Mouse (Mus musculus): ENCODE results near the gene Unc13a. TPM values are rescaled to one million over a fixed set of nuclear protein-coding genes. Genes with fewer than 3 reads are reported as not detected.

Gene Unc13a
- polyA plus RNA-seq, 1 experiment from 2014 or later, result 8.4 TPM

GRCm38 (mm10) chr8:71670198-71670597 lies 1.4 kb downstream of the Unc13a start:
- Histone ChIP-seq H3K27me3 (ENCODE audit: insufficient read depth, poor library complexity, severe bottlenecking) (peaks cover 82% of the 10 kb centered on the region), H3K36me3 (no peaks in the 10 kb centered on the region), H3K4me1 (replicated peaks) (peaks cover 65% of the 10 kb centered on the region), H3K4me3 (peak overlapping the region; percentile 68), H3K27ac (peak overlapping the region; percentile 77), H3K9me3 (no peaks in the 10 kb centered on the region)
- 11% methylated on average over 12 of the region's 12 CpGs for WGBS
- DNase-seq (ENCODE audit: low spot score), result no peak

GRCm38 (mm10) chr8:71668220-71668975 lies 3.2 kb downstream of the Unc13a start:
- Histone ChIP-seq H3K36me3 (no peaks in the 10 kb centered on the region), H3K9me3 (no peaks in the 10 kb centered on the region), H3K4me3 (peak overlapping the region; percentile 33), H3K27ac (peak overlapping the region; percentile 68), H3K27me3 (ENCODE audit: insufficient read depth, poor library complexity, severe bottlenecking) (peaks cover 87% of the 10 kb centered on the region), H3K4me1 (replicated peaks) (peaks cover 70% of the 10 kb centered on the region)
- 2% methylated on average over 21 of the region's 21 CpGs for WGBS
- DNase-seq (ENCODE audit: low spot score), result no peak

- peak overlapping the region; percentile 2; the same call in 1 of the 2 replicates for H3K4me3 ChIP-seq
- no peaks in the 10 kb centered on the region for H3K9me3 ChIP-seq
- H3K27ac ChIP-seq, result peak overlapping the region; percentile 68
- no peak for DNase-seq (ENCODE audit: low spot score)
- peaks cover 70% of the 10 kb centered on the region for H3K4me1 ChIP-seq (replicated peaks)
- H3K36me3 ChIP-seq, result no peaks in the 10 kb centered on the region
- H3K27me3 ChIP-seq (ENCODE audit: insufficient read depth, poor library complexity, severe bottlenecking), result peaks cover 87% of the 10 kb centered on the region
- 55% methylated on average over 5 of the region's 5 CpGs for WGBS
These were observed 4.3 kb downstream of the Unc13a start for GRCm38 (mm10) chr8:71667256-71667655.

- H3K9me3 ChIP-seq, result no peaks in the 10 kb centered on the region
- H3K4me3 ChIP-seq, result no peak overlapping the region
- peak overlapping the region; percentile 68 for H3K27ac ChIP-seq
- H3K27me3 ChIP-seq (ENCODE audit: insufficient read depth, poor library complexity, severe bottlenecking), result peaks cover 88% of the 10 kb centered on the region
- peaks cover 66% of the 10 kb centered on the region for H3K4me1 ChIP-seq (replicated peaks)
- no peak for DNase-seq (ENCODE audit: low spot score)
- no peaks in the 10 kb centered on the region for H3K36me3 ChIP-seq
- 29% methylated on average over 1 of the region's 1 CpGs for WGBS
These were observed 4.7 kb downstream of the Unc13a start for GRCm38 (mm10) chr8:71666855-71667254.

GRCm38 (mm10) chr8:71665331-71666130 lies 6.0 kb downstream of the Unc13a start:
- 4% methylated on average over 22 of the region's 22 CpGs for WGBS
- Histone ChIP-seq H3K27ac (peak overlapping the region; percentile 81), H3K36me3 (no peaks in the 10 kb centered on the region), H3K4me3 (peak overlapping the region; percentile 39), H3K4me1 (replicated peaks) (peaks cover 55% of the 10 kb centered on the region), H3K9me3 (no peaks in the 10 kb centered on the region), H3K27me3 (ENCODE audit: insufficient read depth, poor library complexity, severe bottlenecking) (peaks cover 92% of the 10 kb centered on the region)
- DNase-seq (ENCODE audit: low spot score), result peak; percentile 91

GRCm38 (mm10) chr8:71660325-71661120 lies 11.0 kb downstream of the Unc13a start:
- Histone ChIP-seq H3K27ac (no peak overlapping the region), H3K27me3 (ENCODE audit: insufficient read depth, poor library complexity, severe bottlenecking) (peaks cover 95% of the 10 kb centered on the region), H3K4me3 (0 out of 2 replicates have a peak overlapping the region, but pooled peaks have one; percentile 16), H3K9me3 (no peaks in the 10 kb centered on the region), H3K36me3 (no peaks in the 10 kb centered on the region), H3K4me1 (replicated peaks) (peaks cover 17% of the 10 kb centered on the region)
- DNase-seq (ENCODE audit: low spot score), result peak; percentile 86
- WGBS, result 7% methylated on average over 36 of the region's 36 CpGs

GRCm38 (mm10) chr8:71659751-71660150 lies 11.8 kb downstream of the Unc13a start:
- Histone ChIP-seq H3K36me3 (no peaks in the 10 kb centered on the region), H3K4me1 (replicated peaks) (peaks cover 15% of the 10 kb centered on the region), H3K27me3 (ENCODE audit: insufficient read depth, poor library complexity, severe bottlenecking) (peaks cover 98% of the 10 kb centered on the region), H3K9me3 (no peaks in the 10 kb centered on the region), H3K4me3 (no peak overlapping the region), H3K27ac (no peak overlapping the region)
- 70% methylated on average over 1 of the region's 1 CpGs for WGBS
- no peak for DNase-seq (ENCODE audit: low spot score)

GRCm38 (mm10) chr8:71658515-71659049 lies 13.0 kb downstream of the Unc13a start:
- 29% methylated on average over 17 of the region's 17 CpGs for WGBS
- Histone ChIP-seq H3K27ac (no peak overlapping the region), H3K9me3 (no peaks in the 10 kb centered on the region), H3K4me1 (replicated peaks) (peaks cover 18% of the 10 kb centered on the region), H3K36me3 (no peaks in the 10 kb centered on the region), H3K27me3 (ENCODE audit: insufficient read depth, poor library complexity, severe bottlenecking) (peaks cover 99% of the 10 kb centered on the region), H3K4me3 (no peak overlapping the region)
- no peak for DNase-seq (ENCODE audit: low spot score)

GRCm38 (mm10) chr8:71657816-71658215 lies 13.7 kb downstream of the Unc13a start:
- Histone ChIP-seq H3K36me3 (no peaks in the 10 kb centered on the region), H3K4me1 (replicated peaks) (peaks cover 18% of the 10 kb centered on the region), H3K4me3 (no peak overlapping the region), H3K27ac (no peak overlapping the region), H3K9me3 (no peaks in the 10 kb centered on the region), H3K27me3 (ENCODE audit: insufficient read depth, poor library complexity, severe bottlenecking) (peaks cover 99% of the 10 kb centered on the region)
- no peak for DNase-seq (ENCODE audit: low spot score)
- WGBS, result 21% methylated on average over 9 of the region's 9 CpGs

- no peak for DNase-seq (ENCODE audit: low spot score)
- Histone ChIP-seq H3K36me3 (peaks cover 4% of the 10 kb centered on the region; the same call in 1 of the 2 replicates), H3K27me3 (ENCODE audit: insufficient read depth, poor library complexity, severe bottlenecking) (peaks cover 88% of the 10 kb centered on the region), H3K4me1 (replicated peaks) (peaks cover 13% of the 10 kb centered on the region), H3K27ac (no peak overlapping the region), H3K4me3 (peak overlapping the region; percentile 38), H3K9me3 (no peaks in the 10 kb centered on the region)
- WGBS, result 2% methylated on average over 24 of the region's 24 CpGs
These were observed 17.0 kb downstream of the Unc13a start for GRCm38 (mm10) chr8:71654600-71654999.

GRCm38 (mm10) chr8:71645510-71645909 lies 26.0 kb downstream of the Unc13a start:
- H3K4me3 ChIP-seq, result no peak overlapping the region
- peaks cover 14% of the 10 kb centered on the region; the same call in 1 of the 2 replicates for H3K27me3 ChIP-seq (ENCODE audit: insufficient read depth, poor library complexity, severe bottlenecking)
- H3K36me3 ChIP-seq, result peaks cover 4% of the 10 kb centered on the region; the same call in 1 of the 2 replicates
- H3K9me3 ChIP-seq, result no peaks in the 10 kb centered on the region
- no peak overlapping the region for H3K27ac ChIP-seq
- DNase-seq (ENCODE audit: low spot score), result no peak
- no peaks in the 10 kb centered on the region for H3K4me1 ChIP-seq (replicated peaks)
- WGBS, result 84% methylated on average over 9 of the region's 9 CpGs

GRCm38 (mm10) chr8:71639318-71639717 lies 32.2 kb downstream of the Unc13a start:
- WGBS, result 87% methylated on average over 4 of the region's 4 CpGs
- Histone ChIP-seq H3K4me1 (replicated peaks) (peaks cover 5% of the 10 kb centered on the region), H3K4me3 (no peak overlapping the region), H3K9me3 (no peaks in the 10 kb centered on the region), H3K36me3 (no peaks in the 10 kb centered on the region), H3K27me3 (ENCODE audit: insufficient read depth, poor library complexity, severe bottlenecking) (peaks cover 55% of the 10 kb centered on the region), H3K27ac (no peak overlapping the region)
- no peak for DNase-seq (ENCODE audit: low spot score)
